Mouse (Mus musculus) cortical plate, adult 2 months (tissue): ENCODE data around the gene Galr3. TPM values are rescaled to one million over a fixed set of nuclear protein-coding genes. Genes with fewer than 3 reads are reported as not detected.

Source experiments
- H3K27ac ChIP-seq: fragments of 200-500 bp; 2 replicates; pipeline ENCODE4 v1.5.1; 2012; ENCODE audit warnings: low read length, control low read depth, inconsistent platforms; ENCODE audit not compliant: insufficient read depth
- H3K4me1 ChIP-seq: fragments of 200-500 bp; 2 replicates; pipeline ENCODE4 v1.6.1; 2011; ENCODE audit warnings: low read length; ENCODE audit not compliant: control insufficient read depth, insufficient read depth
- H3K4me3 ChIP-seq: fragments of 200-500 bp; 2 replicates; pipeline ENCODE4 v1.5.1; 2011; ENCODE audit warnings: mild to moderate bottlenecking, low read length, control low read depth; ENCODE audit not compliant: insufficient read depth
- CTCF ChIP-seq: fragments of 200-500 bp; IDR thresholded peaks from 2 replicates; pipeline ENCODE4 v1.5.1; 2011; ENCODE audit warnings: mild to moderate bottlenecking, control low read depth, low read length; ENCODE audit not compliant: insufficient read depth; ENCODE audit errors: extremely low read depth
- POLR2A ChIP-seq: fragments of 200-500 bp; IDR thresholded peaks from 2 replicates; pipeline ENCODE4 v1.6.1; 2011; ENCODE audit warnings: mild to moderate bottlenecking, low read length, control low read depth; ENCODE audit not compliant: insufficient read depth; ENCODE audit errors: extremely low read depth
- polyA plus RNA-seq: library from polyadenylated mRNA; depleted of rRNA; stranded (reverse); fragments of >200 nt; gene quantifications from 2 replicates; pipeline ENCODE4 v1.2.3, GENCODE M21; 2012; rRNA removed

The Galr3 gene
- polyA plus RNA-seq, 1 experiment: 0.38 TPM

DNA sequence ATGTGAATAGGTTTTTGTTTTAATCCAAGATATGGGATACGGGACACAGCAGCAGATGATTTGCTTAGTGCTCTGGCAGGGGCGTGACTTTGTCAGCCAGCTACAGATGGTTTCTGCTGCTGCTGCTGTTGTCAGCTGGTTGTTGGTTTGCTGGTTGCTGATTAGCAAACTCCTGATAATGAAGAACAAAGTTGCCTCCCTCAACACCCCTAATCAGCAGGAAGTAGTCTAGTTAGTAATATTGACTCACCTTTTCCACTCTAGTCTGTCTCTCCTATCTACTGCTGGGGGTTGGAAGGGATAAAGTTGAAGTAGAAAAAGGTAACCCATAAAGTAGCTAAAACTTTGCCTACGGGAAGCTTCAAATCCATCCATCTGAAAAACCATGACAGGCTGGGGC, 25.9 kb downstream of the Galr3 start:
- Histone ChIP-seq H3K4me1 (no peaks in the 10 kb centered on the region), H3K4me3 (no peak overlapping the region), H3K27ac (no peak overlapping the region)
- TF ChIP-seq CTCF: no peak
- no peak for TF ChIP-seq POLR2A

DNA sequence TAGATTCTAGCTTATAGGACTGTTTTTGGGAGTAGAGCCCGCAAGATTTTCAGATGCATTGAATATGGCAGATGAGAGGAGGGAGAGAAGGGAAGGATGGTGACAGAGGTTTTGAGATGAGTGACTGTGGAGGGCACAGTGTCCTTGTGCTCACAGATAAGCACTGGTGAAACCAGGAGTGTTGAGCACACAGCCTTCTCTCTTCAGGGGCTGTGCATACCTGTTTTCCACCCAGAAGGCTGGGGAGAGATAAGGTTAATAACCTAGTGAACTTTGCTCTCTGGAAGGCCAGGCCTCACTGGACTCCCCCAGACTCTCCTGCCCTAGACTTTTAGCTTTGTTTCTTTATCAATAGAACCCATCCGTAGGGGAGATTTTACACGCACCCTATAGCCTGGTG, 26.7 kb downstream of the Galr3 start:
- no peak overlapping the region for H3K27ac ChIP-seq
- no peak overlapping the region for H3K4me3 ChIP-seq
- no peaks in the 10 kb centered on the region for H3K4me1 ChIP-seq
- TF ChIP-seq POLR2A (no peak), CTCF (no peak)

DNA sequence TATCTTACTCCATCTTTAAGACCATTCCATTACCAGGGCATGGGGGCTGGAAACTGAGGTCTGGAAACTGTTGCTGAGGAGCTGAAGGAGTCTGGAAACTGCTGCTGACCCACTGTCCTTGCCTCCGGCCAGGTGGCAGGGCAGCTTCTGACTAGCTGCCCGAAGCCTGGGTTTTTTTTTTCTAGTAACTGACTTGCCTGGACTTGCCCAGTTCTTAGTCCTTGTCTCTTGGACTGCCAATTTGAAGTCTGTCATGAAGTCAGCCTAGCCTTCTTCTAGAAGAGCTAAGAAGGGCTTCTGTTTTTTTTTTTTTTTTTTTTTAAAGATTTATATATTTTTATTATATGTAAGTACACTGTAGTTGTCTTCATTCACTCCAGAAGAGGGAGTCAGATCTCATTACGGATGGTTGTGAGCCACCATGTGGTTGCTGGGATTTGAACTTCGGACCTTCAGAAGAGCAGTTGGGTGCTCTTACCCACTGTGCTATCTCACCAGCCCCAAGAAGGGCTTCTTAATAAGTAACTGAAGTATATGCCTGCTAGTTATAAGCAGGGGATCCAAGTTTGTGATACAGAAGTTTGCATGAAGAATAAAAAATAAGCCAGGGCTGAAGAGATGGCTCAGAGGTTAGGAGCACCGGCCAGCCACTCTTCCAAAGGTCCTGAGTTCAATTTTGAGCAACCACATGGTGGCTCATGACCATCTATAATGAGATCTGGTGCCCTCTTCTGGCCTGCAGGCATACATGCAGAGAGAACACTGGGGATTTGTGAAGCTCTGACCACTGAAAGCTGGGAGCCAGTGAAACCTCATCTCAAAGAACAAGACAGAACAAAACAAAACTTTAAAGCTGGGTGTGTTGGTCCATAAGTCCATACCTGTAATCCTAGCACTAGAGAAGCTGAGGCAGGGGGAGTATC, 29.7 kb downstream of the Galr3 start:
- peak; percentile 75 for TF ChIP-seq CTCF
- no peak for TF ChIP-seq POLR2A
- no peak overlapping the region for H3K4me3 ChIP-seq
- H3K27ac ChIP-seq: no peak overlapping the region
- 0 out of 2 replicates have a peak, but pooled peaks cover 3% of the 10 kb centered on the region for H3K4me1 ChIP-seq

DNA sequence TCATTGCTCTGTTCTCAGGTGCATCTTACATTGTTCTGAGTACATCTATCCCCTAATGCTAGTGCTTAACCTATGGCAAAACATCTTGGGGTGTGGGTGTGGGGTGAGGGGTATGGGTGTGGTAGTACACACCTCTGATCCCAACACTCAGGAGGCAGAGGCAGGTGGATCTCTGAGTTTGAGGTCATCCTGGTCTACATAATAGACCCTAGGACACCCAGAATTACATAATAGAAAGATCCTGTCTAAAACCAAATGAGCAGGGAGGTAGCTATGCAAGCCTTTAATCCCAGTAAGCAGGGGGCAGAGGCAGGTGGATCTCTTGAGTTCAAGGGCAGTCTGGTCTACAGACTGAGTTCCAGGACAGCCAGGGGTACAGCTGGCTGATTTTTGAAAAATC, 32.1 kb downstream of the Galr3 start:
- Histone ChIP-seq H3K4me3 (no peak overlapping the region), H3K4me1 (peaks cover 3% of the 10 kb centered on the region; the same call in 1 of the 2 replicates), H3K27ac (no peak overlapping the region)
- TF ChIP-seq CTCF (no peak), POLR2A (no peak)

DNA sequence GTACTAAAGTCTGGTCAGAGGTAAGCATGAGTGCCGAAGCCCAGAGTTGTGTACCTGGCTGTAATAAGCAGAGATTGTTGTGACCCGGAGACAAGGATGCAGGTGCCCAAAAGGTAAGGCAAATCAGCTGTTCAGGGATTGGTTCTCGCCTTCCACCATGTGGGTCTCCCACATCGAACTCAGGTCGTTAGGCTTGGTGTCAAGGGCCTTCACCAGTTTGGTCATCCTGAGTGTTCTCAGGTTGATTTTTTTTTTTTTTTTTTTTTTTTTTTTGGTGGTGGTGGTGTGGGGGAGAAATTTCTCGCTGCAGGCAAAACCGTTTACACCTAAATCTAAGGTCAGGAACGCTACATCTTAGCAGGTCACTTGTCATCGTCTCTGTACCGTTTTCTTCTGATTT, 32.8 kb downstream of the Galr3 start:
- TF ChIP-seq CTCF: no peak
- no peak for TF ChIP-seq POLR2A
- Histone ChIP-seq H3K4me3 (peak overlapping the region; percentile 73; the same call in 1 of the 2 replicates), H3K27ac (no peak overlapping the region), H3K4me1 (peaks cover 3% of the 10 kb centered on the region; the same call in 1 of the 2 replicates)

DNA sequence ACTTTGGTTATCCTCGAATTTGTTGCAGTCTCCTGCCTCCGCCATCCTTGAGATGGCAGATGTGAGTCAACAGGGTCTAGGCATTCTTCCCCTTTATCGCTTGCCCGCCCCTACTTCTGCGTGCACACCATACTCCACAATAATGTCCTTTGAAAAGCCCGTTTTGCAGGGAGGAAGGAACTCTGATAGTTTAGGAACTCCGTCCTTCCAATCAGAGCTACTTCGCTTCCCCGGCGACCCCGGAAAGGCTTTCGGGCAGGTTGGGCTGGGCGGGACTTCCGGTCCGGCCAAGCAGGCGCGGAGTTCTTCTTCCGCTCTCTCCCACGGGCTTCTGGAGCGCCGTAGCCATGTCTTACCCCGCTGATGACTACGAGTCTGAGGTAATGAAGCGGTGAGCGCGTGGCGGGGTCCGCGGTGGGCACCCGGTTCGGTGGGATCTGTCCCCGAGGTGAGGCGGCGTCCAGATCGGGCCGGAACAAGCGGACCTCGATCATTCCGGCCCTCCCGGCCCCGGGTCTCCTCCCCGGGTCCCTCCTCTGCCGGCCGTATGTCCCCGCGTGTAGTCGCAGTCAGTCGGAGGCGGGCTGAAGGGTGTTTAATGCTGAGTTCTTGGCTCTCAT, 33.3 kb downstream of the Galr3 start, which contains the start of gene Eif3l:
TSS of gene Eif3l (plus strand) at position 267 of the 620 bp plus-strand sequence.
- no peak for TF ChIP-seq CTCF
- peak; percentile 67 for TF ChIP-seq POLR2A
- Histone ChIP-seq H3K27ac (no peak within 1 kb of the TSS), H3K4me3 (peak within 1 kb of the TSS; percentile 73), H3K4me1 (peaks cover 3% of the 10 kb centered on the region; the same call in 1 of the 2 replicates)

DNA sequence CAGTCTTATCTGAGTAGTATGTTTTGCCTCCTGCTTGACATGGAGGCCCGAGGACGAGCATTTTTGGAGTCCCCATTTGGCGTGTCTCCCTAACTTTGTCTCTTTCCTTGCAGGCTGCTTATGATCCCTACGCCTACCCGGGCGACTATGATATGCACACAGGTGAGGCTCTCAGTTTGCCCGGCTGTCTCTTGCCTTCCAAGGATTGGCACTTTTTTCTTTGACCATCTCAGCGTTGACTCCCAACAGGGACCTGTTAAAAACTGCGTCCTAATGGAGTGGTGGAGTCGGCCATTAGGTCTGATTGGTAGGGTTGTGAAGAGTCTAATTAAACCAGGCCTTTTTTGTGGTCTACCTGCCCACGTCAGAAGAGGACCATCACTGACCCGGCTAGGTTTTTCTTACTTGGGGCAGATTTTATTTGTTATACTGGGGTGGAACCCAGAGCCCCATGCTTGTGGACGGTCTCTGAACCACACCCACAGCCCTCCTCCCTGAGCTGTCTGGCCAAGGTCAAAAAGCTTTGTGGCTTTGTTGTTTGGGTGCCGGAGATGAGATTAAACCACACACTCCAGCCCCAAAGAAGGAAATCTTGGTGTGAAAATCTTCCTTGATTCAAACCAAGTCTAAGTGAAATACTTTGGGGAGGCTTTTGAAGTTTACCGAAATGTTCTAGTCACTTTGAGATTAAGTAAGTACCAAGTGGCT, 34.1 kb downstream of the Galr3 start:
- Histone ChIP-seq H3K4me3 (peak overlapping the region; percentile 73), H3K27ac (no peak overlapping the region), H3K4me1 (peaks cover 3% of the 10 kb centered on the region; the same call in 1 of the 2 replicates)
- TF ChIP-seq CTCF (no peak), POLR2A (no peak)

DNA sequence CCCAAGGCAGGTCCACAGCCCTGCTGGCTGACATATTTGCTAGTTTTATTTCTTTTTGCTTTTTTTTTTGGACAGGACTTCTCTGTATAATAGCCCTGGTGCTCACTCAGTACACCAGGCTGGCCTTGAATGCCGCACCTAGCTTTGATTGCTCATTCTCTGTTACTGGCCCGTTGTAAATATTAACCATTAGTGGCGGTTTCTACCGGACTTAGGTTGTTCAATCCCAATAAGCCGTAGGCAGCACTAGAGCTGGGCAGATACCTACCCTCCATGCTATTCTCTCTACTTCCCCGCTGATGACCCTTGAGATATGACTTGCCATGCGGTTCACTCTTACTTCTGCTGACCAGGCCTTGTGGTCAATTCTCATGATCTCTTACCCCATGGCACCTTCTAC, 37.9 kb downstream of the Galr3 start:
- TF ChIP-seq POLR2A (no peak), CTCF (no peak)
- Histone ChIP-seq H3K4me1 (no peaks in the 10 kb centered on the region; the same call in 1 of the 2 replicates), H3K27ac (no peak overlapping the region), H3K4me3 (no peak overlapping the region)

DNA sequence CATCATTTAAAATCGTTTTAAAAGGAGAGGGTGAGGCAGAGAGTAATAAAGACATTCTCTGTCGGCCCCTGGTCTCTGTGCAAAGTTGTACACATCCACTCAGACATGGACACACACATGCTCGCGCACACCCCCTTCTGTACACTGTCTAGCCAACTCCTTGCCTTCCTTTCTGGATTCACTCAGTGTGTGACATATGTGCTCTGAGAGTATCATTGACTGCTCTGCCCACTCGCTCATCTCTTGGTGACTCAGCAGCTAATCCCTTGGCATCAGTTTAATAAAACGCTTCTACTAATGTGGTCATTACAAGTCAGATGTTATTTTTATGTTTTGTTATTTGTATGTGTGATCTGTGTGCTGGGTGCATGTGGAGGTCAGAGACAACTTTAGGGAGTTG, 50.6 kb downstream of the Galr3 start:
- Histone ChIP-seq H3K27ac (no peak overlapping the region), H3K4me3 (no peak overlapping the region), H3K4me1 (0 out of 2 replicates have a peak, but pooled peaks cover 2% of the 10 kb centered on the region)
- no peak for TF ChIP-seq POLR2A

Other genes with a start within 250 kb of the Galr3 start
- gene Card10, start 238.8 kb upstream of the Galr3 start, polyA plus RNA-seq: 4.7 and 5.2 TPM in 2 replicates
- 23.3 and 28.1 TPM in 2 replicates for gene Cdc42ep1, start 199.3 kb upstream of the Galr3 start, polyA plus RNA-seq
- 0.34 and 0.35 TPM in 2 replicates for gene Lgals2, start 186.4 kb upstream of the Galr3 start, polyA plus RNA-seq
- gene Gga1, start 164.7 kb upstream of the Galr3 start, polyA plus RNA-seq: 72.6 and 73.0 TPM in 2 replicates
- gene Gm49510, start 142.2 kb upstream of the Galr3 start, polyA plus RNA-seq: 0.08 and 0.09 TPM in 2 replicates
- gene Sh3bp1, start 142.1 kb upstream of the Galr3 start, polyA plus RNA-seq: 39.5 and 42.2 TPM in 2 replicates
- 226 and 238 TPM in 2 replicates for gene Pdxp, start 128.0 kb upstream of the Galr3 start, polyA plus RNA-seq
- 42.9 and 44.4 TPM in 2 replicates for gene Lgals1, start 115.2 kb upstream of the Galr3 start, polyA plus RNA-seq
- gene Nol12, start 107.0 kb upstream of the Galr3 start, polyA plus RNA-seq: 38.9 and 39.5 TPM in 2 replicates
- 10.3 and 11.0 TPM in 2 replicates for gene Triobp, start 94.2 kb upstream of the Galr3 start, polyA plus RNA-seq
- 109 and 124 TPM in 2 replicates for gene H1f0, start 13.4 kb upstream of the Galr3 start, polyA plus RNA-seq
- 26.5 and 28.2 TPM in 2 replicates for gene Ankrd54, start 21.0 kb downstream of the Galr3 start, polyA plus RNA-seq
- gene Eif3l, start 33.3 kb downstream of the Galr3 start, polyA plus RNA-seq: 86.8 and 93.0 TPM in 2 replicates
- 25.0 and 27.6 TPM in 2 replicates for gene Micall1, start 67.0 kb downstream of the Galr3 start, polyA plus RNA-seq
- 131 and 134 TPM in 2 replicates for gene Polr2f, start 99.1 kb downstream of the Galr3 start, polyA plus RNA-seq
- gene 1700088E04Rik, start 99.4 kb downstream of the Galr3 start, polyA plus RNA-seq: 16.5 and 17.1 TPM in 2 replicates
- gene Sox10, start 123.4 kb downstream of the Galr3 start, polyA plus RNA-seq: 60.8 and 69.3 TPM in 2 replicates
- gene Pick1, start 187.3 kb downstream of the Galr3 start, polyA plus RNA-seq: 82.6 and 90.5 TPM in 2 replicates
- 0.72 and 1.2 TPM in 2 replicates for gene Gm49486, start 187.5 kb downstream of the Galr3 start, polyA plus RNA-seq
- 0.15 TPM in 1 of 2 replicates, not detected in the other for gene Slc16a8, start 212.9 kb downstream of the Galr3 start, polyA plus RNA-seq
- 4.6 and 4.7 TPM in 2 replicates for gene Baiap2l2, start 243.7 kb downstream of the Galr3 start, polyA plus RNA-seq